Mouse (Mus musculus) heart, adult 18-20 months (tissue): ENCODE measurements around the gene Helq. TPM values are rescaled to one million over a fixed set of nuclear protein-coding genes. Genes with fewer than 3 reads are reported as not detected.

Experiments used
- total RNA-seq, 2 experiments: library from RNA; stranded (reverse); gene quantifications; 2 replicates each; pipeline ENCODE4 v1.2.3; 2021

Helq gene
- total RNA-seq, 2 experiments from 2014 or later = 2.4 to 4.9 TPM

Other genes with a start within 250 kb of the Helq start
- gene Plac8, start 226.4 kb downstream of the Helq start, total RNA-seq = 1 to 10 TPM; 1.1 to 4.1 TPM
- 100 to 1,000 TPM; 104 to 107 TPM for gene Coq2, start 123.5 kb downstream of the Helq start, total RNA-seq
- 1 to 10 TPM; 1.0 to 1.8 TPM for gene Hpse, start 78.9 kb downstream of the Helq start, total RNA-seq
- 10 to 100 TPM; 85.1 to 86.7 TPM for gene Mrps18c, start within 50 bp of the Helq start, total RNA-seq
- 10 to 100 TPM in 1 of 2 experiments, 1 to 10 TPM in 1; 8.8 to 11.0 TPM for gene Abraxas1, start 22.4 kb upstream of the Helq start, total RNA-seq
- gene Gpat3, start 47.1 kb upstream of the Helq start, total RNA-seq = 10 to 100 TPM; 19.8 to 26.1 TPM